Mouse (Mus musculus): Measurements from ENCODE around the gene Sfn. TPM values are rescaled to one million over a fixed set of nuclear protein-coding genes. Genes with fewer than 3 reads are reported as not detected.

Gene Sfn
- total and polyA plus RNA-seq, 3 experiments, result 1.0 to 2.0 (median 1.1) TPM

DNA sequence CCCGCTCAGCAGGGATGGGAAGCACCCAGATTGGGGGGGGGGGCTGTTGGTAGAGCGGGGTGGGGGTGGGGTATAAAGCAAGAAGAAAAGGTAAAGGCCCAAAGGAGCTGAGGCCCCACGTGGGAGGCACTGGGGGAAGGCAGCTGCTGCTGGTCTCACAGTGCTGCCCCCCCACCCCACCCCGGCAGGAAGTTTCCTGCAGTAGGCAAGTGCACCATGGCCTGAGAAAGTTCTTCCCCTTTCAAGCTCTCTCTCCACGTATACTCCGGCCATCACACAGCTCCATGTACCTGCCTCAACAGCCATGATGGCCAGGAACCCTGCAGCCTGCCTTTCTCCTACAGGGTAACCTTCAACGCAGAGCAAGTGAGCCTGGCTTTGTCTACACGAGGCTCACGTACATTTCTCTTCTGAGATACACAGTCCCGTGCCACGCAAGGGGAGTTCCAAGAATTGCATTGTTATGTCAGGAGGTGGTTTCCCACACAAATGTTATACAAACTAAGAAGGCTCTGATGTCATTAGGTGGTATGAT, 20.3 kb upstream of the Sfn start (continued):
- TF ChIP-seq CHD1 (IDR thresholded peaks at IDR 0.05; ENCODE audit: low read depth, low read length) (peak; percentile 37; the same call in 1 of the 2 replicates), MAFK (IDR thresholded peaks at IDR 0.05; ENCODE audit: insufficient replicate concordance, low read length) (peak; percentile 42; the same call in 1 of the 2 replicates), TBP (conservative IDR thresholded peaks at IDR 0.05; ENCODE audit: low read depth, low read length) (no peak), NRF1 (IDR thresholded peaks at IDR 0.05; ENCODE audit: low read depth, low read length) (0 out of 2 replicates have a peak, but pooled peaks have one; percentile 29), RCOR1 (conservative IDR thresholded peaks at IDR 0.05; ENCODE audit: low read depth, low read length) (peak; percentile 72; the same call in 1 of the 2 replicates), USF1 (IDR thresholded peaks at IDR 0.05; ENCODE audit: low read depth, low read length) (peak; percentile 27), POLR2A (IDR thresholded peaks at IDR 0.05; ENCODE audit: low read depth, low read length) (no peak), ZNF384 (IDR thresholded peaks at IDR 0.05; ENCODE audit: low read depth, low read length) (peak; percentile 18; the same call in 1 of the 2 replicates), MEF2A (IDR thresholded peaks at IDR 0.05; ENCODE audit: borderline replicate concordance, low read depth, low read length) (peak; percentile 61; the same call in 1 of the 2 replicates), KAT2A (IDR thresholded peaks at IDR 0.05; ENCODE audit: insufficient replicate concordance, low read length) (0 out of 2 replicates have a peak, but pooled peaks have one; percentile 26), NELFE (IDR thresholded peaks at IDR 0.05; ENCODE audit: low read depth, low read length) (no peak), ZKSCAN1 (IDR thresholded peaks at IDR 0.05; ENCODE audit: borderline replicate concordance, low read depth, low read length) (no peak), RAD21 (IDR thresholded peaks at IDR 0.05; ENCODE audit: low read depth, low read length) (no peak)

DNA sequence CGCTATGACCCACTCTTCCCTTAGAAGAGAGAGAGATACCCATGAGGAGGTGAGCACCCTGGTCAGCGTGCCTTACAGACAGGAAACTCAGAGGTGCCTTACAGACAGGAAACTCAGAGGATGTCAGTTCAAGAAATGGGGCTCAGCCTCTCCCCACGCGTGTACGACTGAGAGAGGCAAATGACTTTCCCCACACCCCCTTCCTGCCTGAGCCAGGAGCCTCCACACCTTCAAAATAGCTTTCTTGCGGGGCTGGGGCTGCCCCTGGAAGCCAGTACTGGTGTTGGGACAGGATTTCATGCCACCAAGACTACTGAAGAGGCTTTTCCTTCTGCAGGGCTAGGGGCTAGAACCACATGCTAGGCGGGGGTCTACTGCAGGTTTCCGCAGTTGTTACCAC, 18.7 kb upstream of the Sfn start:
- H3K4me1 ChIP-seq (ENCODE audit: control insufficient read depth in 1 of 2, insufficient read depth in 2 of 2), result peaks cover 30 to 65% of the 10 kb centered on the region in 2 experiments
- H3K79me2 ChIP-seq (replicated peaks; ENCODE audit: control insufficient read depth, extremely low read depth, insufficient read depth, poor library complexity, severe bottlenecking), result no peaks in the 10 kb centered on the region
- no peak overlapping the region for H3K4me3 ChIP-seq (replicated peaks in 1 of 3; ENCODE audit: low read depth in 2 of 3, low read length in 2 of 3, poor library complexity in 1 of 3)
- no peak for DNase-seq (ENCODE audit: extremely low read depth)
- TF ChIP-seq MXI1 (IDR thresholded peaks at IDR 0.05; ENCODE audit: low read depth, low read length), result peak; percentile 29; the same call in 1 of the 2 replicates
- TF ChIP-seq SIN3A (IDR thresholded peaks at IDR 0.05; ENCODE audit: low read length), result no peak
- H3K27ac ChIP-seq (ENCODE audit: insufficient read depth, low read depth), result peak overlapping the region; percentile 44
- in situ Hi-C loops (cut with MboI; ENCODE audit: low pct_ligation_motif_present, low pct_unique_long_range_greater_than_20kb, low sequenced_read_pairs) (no loop called here), dilution Hi-C loops (cut with MboI; ENCODE audit: extremely low pct_ligation_motif_present, extremely low pct_unique_long_range_greater_than_20kb, low sequenced_read_pairs) (no loop called here)
- H3K4me2 ChIP-seq (ENCODE audit: insufficient read depth, low read depth, poor library complexity, severe bottlenecking), result no peak overlapping the region; the same call in 1 of the 2 replicates
- H3K36me3 ChIP-seq (replicated peaks in 1 of 2; ENCODE audit: control insufficient read depth in 1 of 2, insufficient read depth in 1 of 2, low read length in 1 of 2), result peaks cover 8 to 61% of the 10 kb centered on the region in 2 experiments
- no peak overlapping the region for H3K9ac ChIP-seq (ENCODE audit: insufficient read depth, low read depth)
- H3K9me3 ChIP-seq (replicated peaks; ENCODE audit: low read length), result no peaks in the 10 kb centered on the region
- no peaks in the 10 kb centered on the region for H3K27me3 ChIP-seq (replicated peaks)

DNA sequence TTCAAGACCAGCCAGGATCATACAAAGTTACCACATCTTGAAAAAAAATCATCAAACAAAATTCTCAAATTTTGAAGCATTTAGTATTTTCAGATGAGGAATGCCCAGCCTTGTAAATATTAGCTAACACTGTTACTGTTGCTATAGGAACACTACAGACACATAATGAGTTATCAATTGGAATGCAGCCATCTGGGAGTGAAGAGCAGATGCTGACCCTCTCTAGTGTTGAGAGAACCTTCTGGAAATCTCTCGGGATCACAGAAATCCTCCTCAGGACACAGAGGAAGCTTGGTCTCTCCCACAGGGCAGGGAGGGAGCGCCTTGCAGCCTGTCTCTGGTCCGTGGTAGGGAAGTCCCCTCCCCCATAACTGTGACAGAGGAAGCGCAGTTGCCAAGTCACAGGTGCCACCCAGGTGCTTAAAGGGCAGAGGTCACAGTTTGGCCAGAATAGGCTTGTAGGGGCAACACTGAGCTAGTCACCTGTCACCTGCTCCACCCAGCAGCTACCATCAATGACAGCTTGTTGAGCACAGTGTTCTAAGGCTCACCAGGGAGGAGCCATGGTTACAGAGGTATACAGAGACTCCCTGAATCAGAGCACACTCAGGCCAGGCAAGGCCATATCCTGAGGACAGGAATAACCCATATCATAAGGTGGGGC, 17.6 kb upstream of the Sfn start:
- no peak overlapping the region for H3K4me3 ChIP-seq (replicated peaks in 1 of 3; ENCODE audit: low read depth in 2 of 3, low read length in 2 of 3, poor library complexity in 1 of 3)
- H3K4me1 ChIP-seq (ENCODE audit: control insufficient read depth in 1 of 2, insufficient read depth in 2 of 2), result peaks cover 33 to 65% of the 10 kb centered on the region in 2 experiments
- peaks cover 10 to 62% of the 10 kb centered on the region in 2 experiments for H3K36me3 ChIP-seq (replicated peaks in 1 of 2; ENCODE audit: control insufficient read depth in 1 of 2, insufficient read depth in 1 of 2, low read length in 1 of 2)
- H3K27ac ChIP-seq (ENCODE audit: insufficient read depth, low read depth), result 0 out of 2 replicates have a peak overlapping the region, but pooled peaks have one; percentile 11
- no peaks in the 10 kb centered on the region for H3K27me3 ChIP-seq (replicated peaks)
- H3K9me3 ChIP-seq (replicated peaks; ENCODE audit: low read length), result no peaks in the 10 kb centered on the region
- no peak for DNase-seq (ENCODE audit: extremely low read depth)
- no peak overlapping the region for H3K9ac ChIP-seq (ENCODE audit: insufficient read depth, low read depth)
- no peaks in the 10 kb centered on the region for H3K79me2 ChIP-seq (replicated peaks; ENCODE audit: control insufficient read depth, extremely low read depth, insufficient read depth, poor library complexity, severe bottlenecking)
- H3K4me2 ChIP-seq (ENCODE audit: insufficient read depth, low read depth, poor library complexity, severe bottlenecking), result no peak overlapping the region
- dilution Hi-C loops (cut with MboI; ENCODE audit: extremely low pct_ligation_motif_present, extremely low pct_unique_long_range_greater_than_20kb, low sequenced_read_pairs) (no loop called here), in situ Hi-C loops (cut with MboI; ENCODE audit: low pct_ligation_motif_present, low pct_unique_long_range_greater_than_20kb, low sequenced_read_pairs) (no loop called here)
- TF ChIP-seq ZKSCAN1 (IDR thresholded peaks at IDR 0.05; ENCODE audit: borderline replicate concordance, low read depth, low read length) (no peak), ZMIZ1 (IDR thresholded peaks at IDR 0.05; ENCODE audit: low read depth, low read length) (no peak), RCOR1 (conservative IDR thresholded peaks at IDR 0.05; ENCODE audit: low read depth, low read length) (no peak), HCFC1 (IDR thresholded peaks at IDR 0.05; ENCODE audit: low read depth, low read length) (no peak), MYC (IDR thresholded peaks at IDR 0.05; ENCODE audit: low read depth, low read length) (no peak), E2F4 (IDR thresholded peaks at IDR 0.05; ENCODE audit: insufficient replicate concordance, low read depth, low read length) (no peak), SIN3A (IDR thresholded peaks at IDR 0.05; ENCODE audit: low read length) (no peak), JUND (conservative IDR thresholded peaks at IDR 0.05; ENCODE audit: low read depth, low read length) (no peak), TBP (conservative IDR thresholded peaks at IDR 0.05; ENCODE audit: low read depth, low read length) (no peak), POLR2A (IDR thresholded peaks at IDR 0.05; ENCODE audit: low read depth, low read length) (no peak), ELF1 (IDR thresholded peaks at IDR 0.05; ENCODE audit: low read depth, low read length) (no peak), CHD2 (IDR thresholded peaks at IDR 0.05; ENCODE audit: low read length) (no peak), KAT2A (IDR thresholded peaks at IDR 0.05; ENCODE audit: insufficient replicate concordance, low read length) (no peak), UBTF (IDR thresholded peaks at IDR 0.05; ENCODE audit: low read depth, low read length) (no peak), ZC3H11A (IDR thresholded peaks at IDR 0.05; ENCODE audit: low read depth, low read length) (no peak), ETS1 (conservative IDR thresholded peaks at IDR 0.05; ENCODE audit: low read depth, low read length) (0 out of 2 replicates have a peak, but pooled peaks have one; percentile 13), GABPA (IDR thresholded peaks at IDR 0.05; ENCODE audit: insufficient replicate concordance, low read depth, low read length) (no peak), JUN (IDR thresholded peaks at IDR 0.05; ENCODE audit: insufficient read depth, low read depth, low read length) (no peak)

Measured in CH12.LX (cell line).